Mouse (Mus musculus) liver, embryonic 16.5 days (tissue): ENCODE data around the gene Dtx2. TPM values are rescaled to one million over a fixed set of nuclear protein-coding genes. Genes with fewer than 3 reads are reported as not detected.
"Not testable (repeated sequence)": the region's sequence is repeated elsewhere in the genome, so short reads cannot be mapped to it uniquely, and the experiment has no call there.

Experiments used
- ATAC-seq: fragments of 200-750 bp; cut with Nextera tagmentation; 2 replicates; pipeline ENCODE4 v1.8.0; 2017; ENCODE audit warnings: low read depth, mild to moderate bottlenecking, moderate number of reproducible peaks, moderate library complexity
- H3K27ac ChIP-seq: fragments of 300-500 bp; sonication (generic); 2 replicates; pipeline ENCODE4 v1.5.1; 2014; ENCODE audit warnings: mild to moderate bottlenecking, low read length
- H3K27me3 ChIP-seq: fragments of 300-500 bp; sonication (generic); 2 replicates; pipeline ENCODE4 v1.6.1; 2014; ENCODE audit warnings: low read depth, low read length, mixed read lengths; ENCODE audit not compliant: control insufficient read depth, insufficient read depth
- H3K36me3 ChIP-seq: fragments of 300-500 bp; sonication (generic); 2 replicates; pipeline ENCODE4 v1.6.1; 2014; ENCODE audit warnings: mild to moderate bottlenecking; ENCODE audit not compliant: control insufficient read depth, insufficient read depth
- H3K4me1 ChIP-seq: fragments of 300-500 bp; sonication (generic); 2 replicates; pipeline ENCODE4 v1.6.1; 2014; ENCODE audit warnings: low read depth, low read length, mixed read lengths; ENCODE audit not compliant: control insufficient read depth
- H3K4me2 ChIP-seq: fragments of 300-500 bp; sonication (generic); 2 replicates; pipeline ENCODE4 v1.6.1; 2014; ENCODE audit warnings: low read depth, low read length, mixed read lengths
- H3K4me3 ChIP-seq: fragments of 300-500 bp; sonication (generic); 2 replicates; pipeline ENCODE4 v1.5.1; 2014; ENCODE audit warnings: low read depth, mild to moderate bottlenecking, low read length
- H3K9ac ChIP-seq: fragments of 300-500 bp; sonication (generic); 2 replicates; pipeline ENCODE4 v1.6.1; 2014; ENCODE audit warnings: low read depth, low read length
- H3K9me3 ChIP-seq: fragments of 300-500 bp; sonication (generic); replicated peaks from 2 replicates; pipeline ENCODE4 v1.6.1; 2016; ENCODE audit warnings: low read length; ENCODE audit not compliant: control insufficient read depth
- WGBS: fragments of 180-500 bp; shearing (Covaris S2); extraction: QIAGEN DNeasy Blood & Tissue Kit; methylation state at CpG from one replicate; pipeline ENCODE4 v1.1.7; 2014; ENCODE audit not compliant: insufficient replicate concordance; 5-methylcytosine and 5-hydroxymethylcytosine counted together
- polyA plus RNA-seq: library from polyadenylated mRNA; unstranded; fragments of >200 nt; fragmentation: Nextera tagmentation; extraction: Ambion mirVana; gene quantifications from 2 replicates; pipeline ENCODE4 v1.2.1, GENCODE M21; 2015

The Dtx2 gene
- polyA plus RNA-seq, 1 experiment from 2014 or later, result 6.5 TPM

DNA sequence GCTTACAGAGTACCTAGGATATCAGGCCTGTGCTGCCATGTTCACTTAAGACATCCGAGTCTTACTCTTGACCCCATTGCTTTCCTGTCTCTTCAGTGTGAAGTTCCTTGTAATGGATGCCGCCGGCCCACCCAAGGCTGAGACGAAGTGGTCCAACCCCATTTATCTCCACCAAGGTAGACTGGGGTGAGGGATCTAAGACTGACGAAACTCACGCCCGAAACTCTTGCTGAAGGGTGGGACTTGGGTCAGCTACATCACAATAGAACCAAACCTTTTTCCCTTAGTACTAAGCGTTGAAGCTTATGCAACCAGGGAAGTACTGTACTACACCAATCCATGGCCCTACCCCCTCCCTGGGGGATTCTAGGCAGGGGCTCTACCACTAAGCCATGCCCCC, 47.1 kb downstream of the Dtx2 start:
- H3K4me2 ChIP-seq, result no peak overlapping the region
- H3K36me3 ChIP-seq, result no peaks in the 10 kb centered on the region
- H3K27ac ChIP-seq, result no peak overlapping the region
- H3K9ac ChIP-seq, result no peak overlapping the region
- WGBS, result 74% methylated on average over 8 of the region's 8 CpGs
- no peaks in the 10 kb centered on the region for H3K9me3 ChIP-seq
- ATAC-seq, result no peak
- no peaks in the 10 kb centered on the region; the same call in none of the 2 replicates for H3K4me1 ChIP-seq
- H3K4me3 ChIP-seq, result no peak overlapping the region
- H3K27me3 ChIP-seq, result no peaks in the 10 kb centered on the region

DNA sequence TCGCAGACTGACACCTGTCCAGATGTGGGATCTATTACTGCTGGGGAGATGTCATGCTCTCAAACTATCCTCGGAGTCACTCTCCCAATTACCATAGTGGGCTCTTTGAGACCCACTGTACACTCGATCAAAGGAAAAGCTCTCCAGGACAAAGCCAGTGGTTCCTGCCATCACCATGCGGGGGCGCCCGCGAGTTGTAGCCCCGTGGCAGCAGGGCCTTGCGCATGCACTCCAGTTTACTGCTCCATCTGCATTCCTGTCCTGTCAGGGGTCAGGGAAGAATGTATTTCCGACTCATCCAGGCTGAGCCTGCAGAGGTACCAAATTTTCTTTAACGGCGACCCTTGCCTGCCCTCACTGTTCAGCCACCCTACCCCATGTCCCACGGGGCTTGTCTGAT, 50.3 kb downstream of the Dtx2 start:
- no peak for ATAC-seq

DNA sequence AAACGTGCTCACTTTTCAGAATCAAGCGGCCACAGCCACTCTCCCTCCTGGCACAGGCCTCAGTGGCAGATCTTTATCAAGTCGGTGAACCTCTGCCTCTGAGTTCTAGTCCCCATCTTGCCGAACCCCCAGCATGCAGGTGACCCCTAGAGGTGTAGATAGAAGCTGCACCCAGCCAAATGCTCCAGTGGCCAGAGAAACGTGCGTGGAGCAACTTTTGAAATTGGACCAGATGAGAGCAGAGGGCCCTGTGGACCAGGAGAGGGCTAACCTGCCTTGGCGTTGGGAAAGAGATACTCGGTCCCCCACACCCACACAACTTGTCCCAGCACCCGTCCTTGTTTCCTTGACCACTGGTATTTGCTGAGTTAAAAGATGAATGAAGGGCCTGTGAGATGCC, 50.8 kb downstream of the Dtx2 start:
- no peaks in the 10 kb centered on the region for H3K4me1 ChIP-seq
- H3K9ac ChIP-seq, result no peak overlapping the region
- H3K4me2 ChIP-seq, result no peak overlapping the region
- 30% methylated on average over 9 of the region's 9 CpGs for WGBS
- ATAC-seq, result no peak
- H3K27me3 ChIP-seq, result no peaks in the 10 kb centered on the region
- no peak overlapping the region for H3K27ac ChIP-seq
- H3K36me3 ChIP-seq, result no peaks in the 10 kb centered on the region
- H3K4me3 ChIP-seq, result no peak overlapping the region
- H3K9me3 ChIP-seq, result no peaks in the 10 kb centered on the region

More for the DNA sequence above, 50.3 kb downstream of the Dtx2 start:
- Histone ChIP-seq H3K9ac (no peak overlapping the region), H3K9me3 (no peaks in the 10 kb centered on the region), H3K36me3 (no peaks in the 10 kb centered on the region), H3K4me2 (no peak overlapping the region), H3K27me3 (no peaks in the 10 kb centered on the region), H3K4me3 (no peak overlapping the region), H3K27ac (no peak overlapping the region), H3K4me1 (no peaks in the 10 kb centered on the region; the same call in 1 of the 2 replicates)
- WGBS, result 53% methylated on average over 13 of the region's 13 CpGs

DNA sequence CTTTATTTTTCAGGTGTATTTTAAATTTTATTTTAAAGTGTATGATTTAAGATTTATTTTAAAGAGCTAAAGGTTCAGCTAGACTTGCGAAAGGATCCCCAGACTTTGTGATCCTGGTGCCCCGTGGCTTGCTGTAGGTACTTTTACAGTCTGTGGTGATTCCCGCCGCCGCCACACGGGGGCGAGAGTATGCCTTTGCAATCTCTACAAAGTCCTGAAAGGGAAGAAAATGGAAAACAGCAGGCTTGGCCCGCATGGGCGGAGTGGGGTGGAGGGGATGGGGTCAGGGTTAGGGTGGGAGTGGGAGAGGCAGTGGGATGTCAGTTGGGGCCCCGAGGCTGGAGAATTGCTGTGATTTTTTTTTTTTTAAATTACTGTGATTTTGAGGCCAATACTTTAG, 51.4 kb downstream of the Dtx2 start:
- Histone ChIP-seq H3K4me3 (no peak overlapping the region), H3K9ac (no peak overlapping the region), H3K9me3 (no peaks in the 10 kb centered on the region), H3K36me3 (no peaks in the 10 kb centered on the region), H3K27me3 (no peaks in the 10 kb centered on the region), H3K27ac (no peak overlapping the region), H3K4me2 (no peak overlapping the region), H3K4me1 (no peaks in the 10 kb centered on the region)
- ATAC-seq, result no peak
- WGBS, result 2% methylated on average over 10 of the region's 10 CpGs

DNA sequence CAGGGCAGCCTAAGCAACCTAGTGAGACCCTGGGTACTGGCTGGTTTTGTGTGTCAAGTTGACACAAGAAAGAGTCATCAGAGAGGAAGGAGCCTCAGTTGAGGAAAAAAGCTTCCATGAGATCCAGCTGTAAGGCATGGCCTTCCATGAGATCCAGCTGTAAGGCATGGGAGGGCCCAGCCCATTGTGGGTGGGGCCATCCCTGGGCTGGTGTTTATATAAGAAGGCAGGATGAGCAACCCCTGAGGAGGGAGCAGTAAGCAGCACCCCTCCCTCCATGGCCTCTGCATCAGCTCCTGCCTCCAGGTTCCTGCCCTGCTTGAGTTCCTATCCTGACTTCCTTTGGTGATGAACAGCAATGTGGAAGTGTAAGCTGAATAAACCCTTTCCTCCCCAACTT, 53.9 kb downstream of the Dtx2 start:
- H3K27ac ChIP-seq, H3K36me3 ChIP-seq, H3K9me3 ChIP-seq, ATAC-seq, H3K4me1 ChIP-seq, H3K4me3 ChIP-seq, H3K4me2 ChIP-seq, H3K27me3 ChIP-seq, H3K9ac ChIP-seq: not testable (repeated sequence)

DNA sequence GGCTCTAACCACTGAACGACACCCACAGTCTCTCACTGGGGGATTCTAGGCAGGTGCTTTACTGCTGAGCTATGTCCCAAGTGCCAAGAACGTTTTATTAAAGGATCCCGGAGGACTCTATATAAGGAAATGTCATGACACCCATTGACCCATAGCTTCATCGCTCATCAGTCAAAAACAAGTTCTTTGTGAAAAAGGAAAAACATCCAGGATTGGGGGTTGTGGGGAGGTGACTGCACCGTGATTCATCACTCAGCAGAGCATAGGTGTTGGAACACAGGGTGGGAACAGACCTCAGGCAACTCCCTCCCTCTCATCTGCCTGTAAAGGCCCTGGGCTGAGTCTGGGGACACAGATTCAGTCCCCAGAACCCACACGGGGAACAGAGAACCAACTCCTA, 55.3 kb downstream of the Dtx2 start:
- no peak overlapping the region for H3K4me3 ChIP-seq
- no peaks in the 10 kb centered on the region for H3K27me3 ChIP-seq
- no peaks in the 10 kb centered on the region for H3K9me3 ChIP-seq
- no peak for ATAC-seq
- H3K9ac ChIP-seq, result no peak overlapping the region
- no peak overlapping the region for H3K4me2 ChIP-seq
- no peak overlapping the region for H3K27ac ChIP-seq
- WGBS, result 51% methylated on average over 6 of the region's 6 CpGs
- H3K36me3 ChIP-seq, result no peaks in the 10 kb centered on the region
- no peaks in the 10 kb centered on the region for H3K4me1 ChIP-seq

DNA sequence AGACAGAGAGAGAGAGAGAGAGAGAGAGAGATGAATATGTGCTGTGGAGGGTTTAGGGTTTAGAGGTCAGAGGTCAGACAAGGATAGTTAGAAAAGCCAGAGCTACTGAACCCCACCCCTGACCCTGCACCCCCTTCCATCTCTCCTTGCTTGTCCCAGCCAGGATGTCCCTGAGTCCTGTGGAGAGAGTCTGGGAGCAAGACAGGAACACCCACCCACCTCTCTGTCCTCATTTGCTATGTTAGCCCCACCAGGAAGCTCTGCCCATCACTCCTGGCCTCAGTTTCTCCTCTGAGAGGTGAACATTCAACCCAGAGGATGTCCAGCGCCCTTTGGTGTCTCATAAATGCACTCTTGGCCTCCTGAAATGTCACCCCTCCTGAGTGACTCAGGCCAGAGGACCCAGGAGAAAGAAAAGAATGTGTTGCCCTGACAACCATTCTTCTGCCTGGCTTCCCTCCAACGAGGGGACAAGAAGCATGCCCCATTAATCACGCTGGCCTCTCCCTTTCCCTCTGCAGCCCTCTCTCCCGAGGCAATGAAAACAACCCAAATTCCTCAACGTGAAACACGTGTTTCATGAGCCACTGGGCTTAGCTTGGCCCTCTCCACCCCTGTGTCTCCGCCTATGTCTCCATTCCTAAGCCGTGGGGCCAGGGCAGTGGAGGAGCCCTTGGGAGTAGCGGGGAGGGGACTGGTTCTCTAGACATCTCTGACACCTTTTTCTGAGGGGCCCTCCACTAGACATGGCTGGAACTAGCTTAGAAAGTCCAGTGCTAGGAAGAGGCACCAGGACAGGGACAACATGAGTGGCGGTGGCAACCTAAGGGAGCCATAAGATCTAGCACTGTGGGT, 56.9 kb downstream of the Dtx2 start:
- no peaks in the 10 kb centered on the region for H3K27me3 ChIP-seq
- no peaks in the 10 kb centered on the region for H3K36me3 ChIP-seq
- H3K9me3 ChIP-seq, result no peaks in the 10 kb centered on the region
- H3K27ac ChIP-seq, result no peak overlapping the region
- H3K4me3 ChIP-seq, result no peak overlapping the region
- H3K4me1 ChIP-seq, result no peaks in the 10 kb centered on the region
- H3K4me2 ChIP-seq, result no peak overlapping the region
- 30% methylated on average over 10 of the region's 10 CpGs for WGBS
- ATAC-seq, result 0 out of 2 replicates have a peak, but pooled peaks have one; percentile 11
- H3K9ac ChIP-seq, result no peak overlapping the region

DNA sequence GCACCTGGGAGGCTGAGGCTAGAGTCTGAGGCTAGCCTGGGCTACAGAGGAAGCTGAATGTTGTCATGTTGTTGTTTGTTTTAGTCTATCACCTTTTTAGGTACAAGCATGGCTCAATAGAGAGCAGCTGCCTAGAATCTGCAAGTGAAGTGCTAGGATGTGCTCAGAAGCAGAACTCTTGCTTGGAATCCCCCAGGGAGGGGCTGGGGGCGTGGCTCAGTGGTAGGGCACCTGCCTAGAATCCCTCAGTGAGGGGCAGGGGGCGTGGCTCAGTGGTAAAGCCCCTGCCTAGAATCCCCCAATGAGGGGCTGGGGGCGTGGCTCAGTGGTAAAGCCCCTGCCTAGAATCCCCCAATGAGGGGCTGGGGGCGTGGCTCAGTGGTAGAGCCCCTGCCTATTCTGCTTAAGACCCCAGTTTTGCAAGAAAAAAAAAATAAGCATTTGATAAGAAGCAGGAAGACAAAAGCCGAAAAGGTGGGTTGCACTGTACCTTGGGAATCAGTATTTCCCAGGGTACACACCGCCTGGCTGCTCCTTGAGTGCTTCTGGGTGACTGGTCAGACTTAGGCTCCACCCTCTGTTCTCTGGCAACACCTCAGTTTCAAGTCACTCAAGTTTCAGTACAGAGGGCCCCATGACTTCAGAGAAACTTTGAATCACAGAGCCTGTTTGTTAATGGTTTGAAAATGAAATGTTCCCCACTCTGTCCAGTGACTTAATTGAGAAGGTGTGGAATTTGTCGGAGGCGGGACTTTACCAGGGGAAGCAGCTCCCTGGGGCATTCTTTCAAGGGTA, 58.5 kb downstream of the Dtx2 start:
- Histone ChIP-seq H3K9ac (no peak overlapping the region), H3K4me1 (no peaks in the 10 kb centered on the region), H3K27me3 (no peaks in the 10 kb centered on the region), H3K9me3 (no peaks in the 10 kb centered on the region), H3K36me3 (no peaks in the 10 kb centered on the region), H3K4me3 (no peak overlapping the region), H3K4me2 (no peak overlapping the region), H3K27ac (no peak overlapping the region)
- 57% methylated on average over 8 of the region's 8 CpGs for WGBS
- no peak for ATAC-seq
